Mouse (Mus musculus): Measurements from ENCODE around the gene Kctd3.

DNA sequence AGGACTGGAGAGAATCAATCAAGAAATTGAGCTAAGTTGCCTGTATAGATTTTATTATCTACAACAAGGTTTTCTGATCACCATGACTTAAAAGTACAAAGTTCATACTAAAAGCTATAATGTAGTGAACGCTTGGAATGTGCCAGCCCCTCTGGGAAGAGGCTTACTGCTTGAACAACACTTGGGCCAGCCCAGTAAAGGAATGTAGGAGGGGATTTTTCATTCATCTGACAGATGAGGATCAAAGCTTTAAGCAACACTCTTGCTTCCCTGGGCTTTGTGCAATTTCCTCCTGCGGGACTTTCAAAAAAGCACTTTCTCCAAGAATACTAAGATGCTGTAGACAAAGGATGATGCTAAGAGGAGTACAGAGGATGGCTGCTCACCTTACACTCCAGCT, 48.3 kb upstream of the Kctd3 start:
- TF ChIP-seq CTCF (IDR thresholded peaks at IDR 0.05; ENCODE audit: low read depth, low read length) (no peak), POLR2A (IDR thresholded peaks at IDR 0.05; ENCODE audit: insufficient read depth, low read length) (no peak)
